Mouse (Mus musculus) heart, adult 2 months (tissue): ENCODE results near the gene Rdh12.

Source experiments
- CTCF ChIP-seq: fragments of 200-600 bp; IDR thresholded peaks from 2 replicates; pipeline ENCODE4 v1.8.1; 2022; ENCODE audit warnings: antibody characterized with exemption, mild to moderate bottlenecking, moderate library complexity
- EP300 ChIP-seq: fragments of 200-500 bp; IDR thresholded peaks from 2 replicates; pipeline ENCODE4 v1.6.1; 2011; ENCODE audit warnings: low read depth, low read length, control low read depth; ENCODE audit not compliant: insufficient read depth
- POLR2A ChIP-seq: fragments of 200-500 bp; IDR thresholded peaks from 2 replicates; pipeline ENCODE4 v1.6.1; 2011; ENCODE audit warnings: mild to moderate bottlenecking, low read depth, low read length, control low read depth; ENCODE audit not compliant: insufficient read depth

- no peak for TF ChIP-seq CTCF
- no peak for TF ChIP-seq POLR2A
- TF ChIP-seq EP300, result no peak
Observed at GRCm38 (mm10) chr12:79242921-79243320, 34.2 kb downstream of the Rdh12 start.
